In the genomic region with DNA sequence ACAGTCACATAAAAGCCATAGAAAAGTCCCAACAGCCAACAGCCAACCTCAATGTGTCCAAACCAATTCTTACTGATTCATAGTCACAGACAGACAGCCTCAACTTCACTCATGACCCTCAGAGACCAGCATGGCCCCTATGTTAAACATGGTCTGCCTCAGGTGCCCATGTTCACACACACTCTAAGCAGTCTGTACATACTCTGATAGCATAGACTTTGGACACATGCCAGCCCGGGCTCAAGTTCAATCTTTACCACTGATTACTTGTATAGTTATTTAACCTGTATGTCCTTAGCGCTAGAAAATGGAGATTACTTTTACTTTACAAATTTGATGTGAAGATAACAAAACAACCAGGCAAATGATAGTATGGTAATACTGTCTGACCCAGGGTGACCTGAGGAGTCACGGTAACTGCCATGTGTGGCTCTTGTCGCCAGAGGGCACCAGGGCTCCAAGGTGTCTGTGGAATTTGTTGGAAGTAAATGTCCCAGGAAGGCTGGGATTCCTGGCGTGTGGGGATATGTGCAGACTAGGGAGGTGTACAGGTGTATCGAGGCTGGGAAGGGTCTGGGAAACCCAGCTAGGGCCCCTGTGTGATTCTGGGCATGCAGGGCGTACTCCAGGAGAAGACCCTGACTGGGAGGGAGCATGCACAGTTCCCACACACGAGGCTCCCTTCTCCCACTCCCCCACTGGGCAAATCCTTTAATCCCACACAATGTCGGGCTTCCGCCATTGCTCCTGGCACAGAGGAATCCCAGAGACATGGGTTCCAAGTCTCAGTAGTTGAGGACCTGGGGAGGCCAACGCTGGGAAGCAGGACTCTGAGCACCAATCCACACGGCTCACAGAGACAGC, we compare ENCODE assay signal across 1 mouse cellular context.
TF ChIP-seq lines count a peak whose summit lies in the region.

No protein-coding gene starts in this region.

TF ChIP-seq in C2C12, 6 proteins besides CTCF, POLR2A, EP300 and RAD21 (continued from another document):
- TF ChIP-seq MYOD1 (IDR thresholded peaks at IDR 0.05; ENCODE audit: control insufficient read depth, insufficient read length, low read depth) (no peak), MAX (IDR thresholded peaks at IDR 0.05) (no peak)
